Mouse (Mus musculus) midbrain, embryonic 14.5 days (tissue): ENCODE measurements around the gene Cpsf4l. TPM values are rescaled to one million over a fixed set of nuclear protein-coding genes. Genes with fewer than 3 reads are reported as not detected.

ENCODE experiments used
- ATAC-seq: fragments of 200-750 bp; cut with Nextera tagmentation; 2 replicates; pipeline ENCODE4 v1.8.0; 2017; ENCODE audit warnings: moderate number of reproducible peaks, moderate library complexity; ENCODE audit not compliant: low FRiP score, low TSS enrichment
- DNase-seq: peaks from one replicate; pipeline ENCODE4 v3.0.0-alpha.2; 2015
- H3K27ac ChIP-seq: fragments of 300-500 bp; sonication (generic); replicated peaks from 2 replicates; pipeline ENCODE4 v1.5.1; 2014; ENCODE audit warnings: mild to moderate bottlenecking, low read depth, low read length, moderate library complexity
- H3K27me3 ChIP-seq: fragments of 300-500 bp; sonication (generic); 2 replicates; pipeline ENCODE4 v1.6.1; 2014; ENCODE audit warnings: low read length, control low read depth, mixed read lengths; ENCODE audit not compliant: control insufficient read depth, insufficient read depth
- H3K36me3 ChIP-seq: fragments of 300-500 bp; sonication (generic); 2 replicates; pipeline ENCODE4 v1.6.1; 2014; ENCODE audit warnings: low read length, control low read depth; ENCODE audit not compliant: control insufficient read depth, insufficient read depth
- H3K4me1 ChIP-seq: fragments of 300-500 bp; sonication (generic); 2 replicates; pipeline ENCODE4 v1.6.1; 2014; ENCODE audit warnings: mild to moderate bottlenecking, antibody characterized with exemption, low read length, control low read depth; ENCODE audit not compliant: control insufficient read depth, insufficient read depth
- H3K4me2 ChIP-seq: fragments of 300-500 bp; sonication (generic); 2 replicates; pipeline ENCODE4 v1.6.1; 2014; ENCODE audit warnings: mild to moderate bottlenecking, low read length, moderate library complexity
- H3K4me3 ChIP-seq: fragments of 300-500 bp; sonication (generic); replicated peaks from 2 replicates; pipeline ENCODE4 v1.5.1; 2014; ENCODE audit warnings: low read depth, low read length
- H3K9ac ChIP-seq: fragments of 300-500 bp; sonication (generic); replicated peaks from 2 replicates; pipeline ENCODE4 v1.6.1; 2014; ENCODE audit warnings: mild to moderate bottlenecking, low read length, moderate library complexity
- H3K9me3 ChIP-seq: fragments of 300-500 bp; sonication (generic); 2 replicates; pipeline ENCODE4 v1.6.1; 2016; ENCODE audit warnings: low read length, control low read depth, mixed read lengths; ENCODE audit not compliant: control insufficient read depth
- WGBS: fragments of 180-500 bp; shearing (Covaris S2); extraction: QIAGEN DNeasy Blood & Tissue Kit; methylation state at CpG from one replicate; pipeline ENCODE4 v1.1.7; 2014; 5-methylcytosine and 5-hydroxymethylcytosine counted together
- polyA plus RNA-seq: library from polyadenylated mRNA; unstranded; fragments of >200 nt; fragmentation: Nextera tagmentation; extraction: Ambion mirVana; gene quantifications from 2 replicates; pipeline ENCODE4 v1.2.1, GENCODE M21; 2014

The Cpsf4l gene
- polyA plus RNA-seq, 1 experiment from 2014 or later: 0.47 TPM

DNA sequence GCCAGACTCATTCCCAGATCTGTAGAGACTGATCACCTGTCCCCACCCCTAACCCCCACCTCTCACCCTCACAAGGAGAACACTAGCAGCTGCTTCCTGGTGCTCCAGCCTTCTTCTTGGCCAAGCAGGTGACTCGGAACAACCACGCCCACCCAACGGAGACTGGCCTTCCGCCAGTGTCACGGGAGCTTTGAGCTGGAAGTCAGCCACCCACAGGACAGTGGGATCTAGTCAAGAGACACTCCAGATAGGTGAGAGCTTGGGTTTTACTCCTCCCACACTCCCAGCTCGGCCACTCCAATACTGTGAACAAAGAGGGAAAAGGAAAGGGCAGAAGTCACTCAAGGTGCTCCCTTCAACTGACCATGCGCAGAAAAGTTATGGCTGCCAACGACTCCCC lies 29.4 kb upstream of the Cpsf4l start:
- H3K9me3 ChIP-seq: no peaks in the 10 kb centered on the region
- no peak overlapping the region for H3K9ac ChIP-seq
- no peak overlapping the region for H3K4me3 ChIP-seq
- peaks cover 5% of the 10 kb centered on the region; the same call in 1 of the 2 replicates for H3K4me1 ChIP-seq
- DNase-seq: no peak
- WGBS: 86% methylated on average over 8 of the region's 8 CpGs
- no peak overlapping the region for H3K27ac ChIP-seq
- no peaks in the 10 kb centered on the region for H3K27me3 ChIP-seq
- no peak overlapping the region for H3K4me2 ChIP-seq
- ATAC-seq: no peak
- H3K36me3 ChIP-seq: no peaks in the 10 kb centered on the region

DNA sequence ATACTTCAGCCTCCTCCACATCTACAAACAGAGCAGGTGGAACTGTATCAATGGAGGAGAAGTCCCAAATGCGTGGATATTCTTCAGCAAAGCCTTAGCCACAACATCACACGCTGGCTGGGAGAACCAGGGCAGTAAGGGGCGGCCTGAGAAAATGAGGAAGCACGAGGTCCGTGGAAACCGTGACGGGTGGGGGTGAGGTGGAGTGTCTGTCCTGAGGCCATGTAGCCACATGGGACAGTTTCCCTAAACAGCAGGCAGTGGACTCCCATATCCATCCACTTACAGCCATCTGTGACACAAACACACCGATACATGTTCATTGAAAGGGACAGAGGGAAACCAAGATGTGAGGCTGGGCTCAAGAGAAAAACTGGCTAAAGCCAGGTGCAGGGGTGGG lies 28.1 kb upstream of the Cpsf4l start:
- ATAC-seq: no peak
- Histone ChIP-seq H3K4me1 (peaks cover 5% of the 10 kb centered on the region; the same call in 1 of the 2 replicates), H3K9ac (no peak overlapping the region), H3K27ac (no peak overlapping the region), H3K36me3 (no peaks in the 10 kb centered on the region), H3K9me3 (no peaks in the 10 kb centered on the region), H3K4me3 (no peak overlapping the region), H3K4me2 (no peak overlapping the region), H3K27me3 (no peaks in the 10 kb centered on the region)
- no peak for DNase-seq
- WGBS: 79% methylated on average over 8 of the region's 8 CpGs

DNA sequence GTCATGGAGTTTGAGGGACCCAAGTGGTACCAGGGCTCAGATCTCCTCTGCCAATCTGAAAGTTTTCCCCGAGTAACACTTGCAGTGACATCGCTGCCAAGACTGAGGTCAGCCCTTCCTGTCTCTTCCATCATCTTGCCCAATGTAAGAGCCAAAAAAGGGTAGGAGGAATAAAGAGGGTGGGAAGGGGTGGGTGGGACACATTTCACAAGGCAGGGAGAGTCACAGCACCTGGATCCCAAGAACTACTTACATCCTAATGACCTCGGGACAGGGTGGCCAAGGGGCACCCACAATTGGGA lies 27.7 kb upstream of the Cpsf4l start:
- ATAC-seq (no peak), DNase-seq (no peak)
- H3K36me3 ChIP-seq: no peaks in the 10 kb centered on the region
- H3K27me3 ChIP-seq: no peaks in the 10 kb centered on the region
- no peak overlapping the region for H3K4me3 ChIP-seq
- H3K4me2 ChIP-seq: no peak overlapping the region
- H3K9me3 ChIP-seq: no peaks in the 10 kb centered on the region
- peaks cover 5% of the 10 kb centered on the region; the same call in 1 of the 2 replicates for H3K4me1 ChIP-seq
- no peak overlapping the region for H3K9ac ChIP-seq
- WGBS: 95% methylated on average over 3 of the region's 3 CpGs
- no peak overlapping the region for H3K27ac ChIP-seq

DNA sequence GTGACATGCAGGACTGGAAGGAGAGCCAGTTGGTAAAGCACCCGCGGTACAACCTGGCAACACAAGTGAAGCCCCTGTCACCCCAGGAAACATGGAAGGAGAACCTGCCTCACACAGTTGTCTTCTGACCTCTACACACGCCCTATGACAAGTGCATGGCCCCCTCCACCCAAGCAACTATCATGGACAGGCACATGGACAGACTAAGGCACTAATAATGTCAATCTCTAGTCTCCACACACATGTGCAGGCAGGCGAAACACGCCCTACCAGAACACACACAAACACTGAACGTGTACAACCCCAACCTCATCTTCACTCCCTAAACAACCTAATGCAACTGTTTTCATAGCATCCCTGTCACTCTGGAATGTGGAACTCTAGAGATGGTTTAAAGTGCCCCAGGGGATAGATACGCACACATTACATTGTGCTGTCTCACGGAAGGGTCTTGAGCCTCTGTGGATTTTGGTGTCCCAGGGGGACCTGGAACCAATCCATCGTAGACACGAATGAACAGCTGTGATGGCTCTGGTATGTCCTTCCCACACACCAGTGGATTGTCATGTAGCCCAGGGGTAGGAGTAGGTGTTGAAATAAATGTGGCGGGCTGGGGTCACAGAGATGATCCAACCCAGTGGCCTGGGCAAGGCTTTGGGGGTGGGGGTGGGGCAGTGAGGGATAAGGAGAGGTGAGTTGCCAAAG lies 27.2 kb upstream of the Cpsf4l start:
- Histone ChIP-seq H3K27ac (no peak overlapping the region), H3K27me3 (no peaks in the 10 kb centered on the region), H3K4me2 (no peak overlapping the region), H3K4me1 (peaks cover 5% of the 10 kb centered on the region; the same call in 1 of the 2 replicates), H3K36me3 (no peaks in the 10 kb centered on the region), H3K4me3 (no peak overlapping the region), H3K9ac (no peak overlapping the region), H3K9me3 (no peaks in the 10 kb centered on the region)
- WGBS: 81% methylated on average over 11 of the region's 11 CpGs
- ATAC-seq: no peak
- DNase-seq: no peak

DNA sequence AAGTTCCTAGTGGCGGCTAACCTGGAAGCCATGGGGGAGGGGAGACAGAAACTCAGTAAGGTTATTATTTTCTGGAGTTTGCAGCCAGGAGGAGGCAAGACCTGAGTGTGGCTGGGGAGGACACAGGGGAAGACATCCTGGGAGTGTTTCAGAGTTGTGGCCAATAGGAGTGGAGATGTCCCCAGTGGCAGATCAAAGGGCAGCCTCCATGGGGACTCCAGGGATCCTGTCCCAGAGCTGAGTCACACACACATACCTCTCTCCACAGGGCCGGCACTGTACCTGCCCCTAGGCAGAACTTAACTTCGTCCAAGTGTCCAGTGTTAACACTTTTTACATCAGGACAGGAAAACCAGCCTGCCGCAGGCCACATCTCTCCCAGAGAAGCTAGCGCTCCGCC lies 25.3 kb upstream of the Cpsf4l start:
- Histone ChIP-seq H3K36me3 (no peaks in the 10 kb centered on the region), H3K4me2 (no peak overlapping the region), H3K27me3 (no peaks in the 10 kb centered on the region), H3K4me3 (no peak overlapping the region), H3K9ac (no peak overlapping the region), H3K4me1 (peaks cover 5% of the 10 kb centered on the region; the same call in 1 of the 2 replicates), H3K27ac (no peak overlapping the region), H3K9me3 (no peaks in the 10 kb centered on the region)
- ATAC-seq (no peak), DNase-seq (no peak)
- WGBS: 84% methylated on average over 6 of the region's 6 CpGs

DNA sequence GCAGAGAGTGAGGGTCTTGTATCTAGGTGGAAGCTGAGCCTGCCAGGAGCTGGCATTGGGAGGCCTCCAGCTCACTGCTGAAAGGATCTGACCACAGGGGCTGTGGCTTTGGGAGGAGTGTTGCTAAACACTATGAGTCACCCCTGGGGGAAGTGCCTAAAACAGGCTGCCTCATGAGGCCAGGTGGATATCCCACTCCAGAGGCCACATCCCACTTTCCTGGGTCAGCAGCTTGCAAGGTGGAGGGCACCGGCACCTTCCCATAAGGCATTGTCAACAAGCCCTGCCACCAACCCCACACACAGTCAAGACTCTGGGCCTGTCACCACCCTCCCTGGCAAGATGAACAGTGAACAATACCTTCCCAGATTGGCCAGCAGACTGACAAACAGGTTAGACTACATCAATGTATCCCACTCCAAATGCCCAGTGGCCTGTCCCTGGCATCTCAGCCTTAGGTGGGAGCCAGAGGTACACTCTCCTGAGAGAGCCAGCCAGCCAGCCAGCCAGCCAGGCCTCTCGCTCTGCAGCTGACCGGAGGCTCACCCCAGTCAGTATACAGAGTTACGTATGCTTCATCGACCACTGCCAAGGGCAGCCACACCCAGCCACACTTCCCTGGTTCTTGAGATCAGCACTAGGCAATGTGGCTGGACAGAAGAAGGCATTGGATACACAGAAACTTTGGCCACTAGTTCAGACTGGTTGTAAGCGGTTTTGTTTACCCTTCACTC lies 24.0 kb upstream of the Cpsf4l start:
- 66% methylated on average over 6 of the region's 6 CpGs for WGBS
- no peaks in the 10 kb centered on the region for H3K9me3 ChIP-seq
- no peaks in the 10 kb centered on the region for H3K27me3 ChIP-seq
- H3K9ac ChIP-seq: no peak overlapping the region
- H3K27ac ChIP-seq: no peak overlapping the region
- no peak overlapping the region for H3K4me3 ChIP-seq
- peaks cover 9% of the 10 kb centered on the region for H3K36me3 ChIP-seq
- no peak overlapping the region for H3K4me2 ChIP-seq
- no peaks in the 10 kb centered on the region for H3K4me1 ChIP-seq
- ATAC-seq: no peak
- DNase-seq: no peak

DNA sequence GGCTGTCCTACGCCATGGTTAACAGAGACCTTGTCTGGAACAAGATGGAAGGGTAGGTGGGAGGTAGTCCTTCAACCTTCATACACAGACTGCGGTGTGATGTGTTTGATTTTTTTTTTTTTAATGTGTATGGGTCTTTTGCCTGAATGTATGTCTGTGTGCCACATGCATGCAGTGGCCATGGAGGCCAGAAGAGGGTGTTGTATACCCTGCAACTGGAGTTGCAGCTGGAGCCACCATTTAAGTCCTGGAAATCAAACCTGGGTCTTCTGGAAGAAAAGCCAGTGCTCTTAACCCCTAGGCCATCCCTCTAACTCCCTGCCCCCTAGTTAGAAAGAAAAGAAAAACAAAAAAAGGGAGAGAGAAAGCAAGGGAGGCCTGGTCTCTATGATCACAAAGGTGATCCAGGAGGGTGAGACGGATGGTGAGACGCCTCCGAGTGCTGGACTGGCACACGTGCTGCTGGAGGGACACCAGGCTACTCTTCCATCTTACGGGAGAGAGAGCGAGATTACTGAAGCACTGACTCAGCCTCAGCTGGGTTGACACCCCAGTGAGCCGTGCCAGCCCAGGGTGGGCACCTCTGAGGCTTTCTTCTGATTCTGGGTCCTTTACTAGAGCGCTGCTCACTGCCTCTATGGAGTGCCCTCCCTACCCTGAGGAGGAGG lies 22.3 kb upstream of the Cpsf4l start:
- no peak overlapping the region for H3K27ac ChIP-seq
- no peak overlapping the region for H3K4me2 ChIP-seq
- no peaks in the 10 kb centered on the region for H3K27me3 ChIP-seq
- DNase-seq: no peak
- 92% methylated on average over 10 of the region's 10 CpGs for WGBS
- ATAC-seq: no peak
- peaks cover 26% of the 10 kb centered on the region for H3K36me3 ChIP-seq
- H3K4me3 ChIP-seq: no peak overlapping the region
- no peak overlapping the region for H3K9ac ChIP-seq
- no peaks in the 10 kb centered on the region for H3K4me1 ChIP-seq
- H3K9me3 ChIP-seq: no peaks in the 10 kb centered on the region

DNA sequence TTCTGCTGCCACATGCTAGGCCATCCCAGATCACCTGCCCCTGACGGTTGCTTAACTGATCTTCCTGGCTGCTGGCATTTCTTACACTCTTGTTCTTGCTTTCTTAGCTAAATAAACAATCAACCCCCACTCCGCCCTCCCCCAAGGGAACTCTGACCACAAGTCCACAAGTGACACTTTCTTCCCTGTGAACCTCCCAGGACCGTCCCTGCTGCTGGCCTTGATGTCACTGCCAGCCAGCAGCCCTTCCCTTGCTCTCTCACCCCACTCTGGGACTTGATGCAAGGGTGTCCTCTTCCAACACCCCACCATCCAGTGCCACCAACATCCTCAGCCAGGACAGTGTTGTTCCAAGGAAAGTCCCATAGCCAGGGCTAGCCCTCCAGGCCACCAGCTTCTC lies 21.1 kb upstream of the Cpsf4l start:
- no peak for DNase-seq
- no peak overlapping the region for H3K9ac ChIP-seq
- no peaks in the 10 kb centered on the region for H3K9me3 ChIP-seq
- no peak for ATAC-seq
- H3K27me3 ChIP-seq: no peaks in the 10 kb centered on the region
- H3K4me1 ChIP-seq: no peaks in the 10 kb centered on the region
- H3K36me3 ChIP-seq: peaks cover 34% of the 10 kb centered on the region
- H3K4me2 ChIP-seq: no peak overlapping the region
- no peak overlapping the region for H3K27ac ChIP-seq
- WGBS: 91% methylated on average over 3 of the region's 3 CpGs
- no peak overlapping the region for H3K4me3 ChIP-seq
